ENCODE assay signal across 8 mouse cellular contexts in the genomic region with DNA sequence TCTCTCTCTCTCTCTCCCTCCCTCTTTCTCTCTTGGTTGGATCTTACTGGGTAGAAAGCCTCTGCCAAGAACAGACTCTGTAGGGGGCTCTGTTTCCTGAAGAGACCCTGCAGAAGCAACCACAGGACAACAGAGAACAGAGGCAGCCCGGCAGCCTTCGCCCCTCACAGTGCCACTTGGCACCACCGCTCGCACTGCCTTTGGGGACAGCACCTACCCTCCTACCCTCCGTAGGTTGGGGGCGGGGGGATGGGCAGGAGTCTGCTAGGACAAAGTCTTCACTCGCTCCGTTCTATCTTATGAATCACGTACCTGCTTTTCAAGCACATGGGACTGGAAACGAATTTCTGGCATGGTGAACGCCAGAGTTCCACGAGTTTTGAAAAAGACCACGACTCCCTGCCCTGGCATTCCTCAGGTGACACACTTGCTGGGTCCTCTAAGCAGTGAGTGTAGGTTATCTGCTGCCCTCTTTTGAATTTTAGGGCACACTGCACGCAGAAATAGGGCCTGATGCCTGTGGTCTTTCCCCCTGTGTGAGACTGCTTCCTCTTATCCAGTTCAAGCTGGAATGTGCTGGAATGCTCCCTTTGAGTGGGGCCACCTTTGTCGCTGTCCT. TPM values are rescaled to one million over a fixed set of nuclear protein-coding genes. Genes with fewer than 3 reads are reported as not detected.
DNase-seq lines count a peak whose midpoint lies in the region; ATAC-seq lines count a peak whose summit lies in the region.

No protein-coding gene starts in this region.

- no peaks in the 10 kb centered on the region for H3K27me3 ChIP-seq in forebrain, embryonic 14.5 days (replicated peaks; ENCODE audit: control insufficient read depth, insufficient read depth, low read length)
- no peaks in the 10 kb centered on the region for H3K27me3 ChIP-seq in hindbrain, embryonic 11.5 days (ENCODE audit: control insufficient read depth, insufficient read depth, low read length)
- H3K27me3 ChIP-seq in lung, embryonic 15.5 days: no peaks in the 10 kb centered on the region

- H3K4me3 ChIP-seq in forebrain, embryonic 14.5 days (ENCODE audit: low read depth, low read length): no peak overlapping the region
- H3K4me3 ChIP-seq in hindbrain, embryonic 11.5 days (ENCODE audit: low read depth, low read length): no peak overlapping the region
- H3K4me3 ChIP-seq in lung, embryonic 15.5 days: peak overlapping the region; percentile 30

- H3K9ac ChIP-seq in forebrain, embryonic 14.5 days (ENCODE audit: low read length): no peak overlapping the region
- no peak overlapping the region for H3K9ac ChIP-seq in hindbrain, embryonic 11.5 days (ENCODE audit: low read depth, low read length)
- no peak overlapping the region for H3K9ac ChIP-seq in lung, embryonic 15.5 days

- 4% methylated on average over 15 of the region's 15 CpGs for WGBS in forebrain, embryonic 14.5 days
- 6% methylated on average over 15 of the region's 15 CpGs for WGBS in hindbrain, embryonic 11.5 days
- WGBS in lung, embryonic 15.5 days: 6% methylated on average over 15 of the region's 15 CpGs

- no peaks in the 10 kb centered on the region for H3K36me3 ChIP-seq in forebrain, embryonic 14.5 days (ENCODE audit: control insufficient read depth, insufficient read depth, low read length)
- H3K36me3 ChIP-seq in hindbrain, embryonic 11.5 days (ENCODE audit: control insufficient read depth, insufficient read depth, low read length): no peaks in the 10 kb centered on the region
- no peaks in the 10 kb centered on the region for H3K36me3 ChIP-seq in lung, embryonic 15.5 days

- peak overlapping the region; percentile 39; the same call in 1 of the 2 replicates for H3K27ac ChIP-seq in forebrain, embryonic 14.5 days (ENCODE audit: low read depth, low read length)
- no peak overlapping the region for H3K27ac ChIP-seq in hindbrain, embryonic 11.5 days (ENCODE audit: low read depth, low read length)
- no peak overlapping the region for H3K27ac ChIP-seq in lung, embryonic 15.5 days

- peak; percentile 87 for ATAC-seq in forebrain, embryonic 14.5 days
- 0 out of 2 replicates have a peak, but pooled peaks have one; percentile 57 for ATAC-seq in hindbrain, embryonic 11.5 days (ENCODE audit: low FRiP score)
- ATAC-seq in lung, embryonic 15.5 days (ENCODE audit: borderline replicate concordance, extremely low read depth, low FRiP score, low TSS enrichment): peak; percentile 82

- H3K9me3 ChIP-seq in forebrain, embryonic 14.5 days (replicated peaks; ENCODE audit: control insufficient read depth, low read length): no peaks in the 10 kb centered on the region
- no peaks in the 10 kb centered on the region for H3K9me3 ChIP-seq in hindbrain, embryonic 11.5 days (ENCODE audit: control insufficient read depth, low read length)
- no peaks in the 10 kb centered on the region for H3K9me3 ChIP-seq in lung, embryonic 15.5 days

- peak; percentile 4 for DNase-seq in 416B (ENCODE audit: low read depth)
- peak; percentile 40 to 53 for DNase-seq in adrenal gland, postnatal 36 days
- DNase-seq in forebrain, embryonic 14.5 days (ENCODE audit: low spot score): peak; percentile 85
- peak; percentile 64 for DNase-seq in hindbrain, embryonic 11.5 days (ENCODE audit: low spot score)
- DNase-seq in layer of hippocampus, postnatal 14 days (ENCODE audit: low spot score in 2 of 2): peak; percentile 54 to 62
- DNase-seq in retina, postnatal 7 days (ENCODE audit: low read depth, low spot score): peak; percentile 39
- DNase-seq in c-Kit-positive CD71-positive TER-119-positive erythroid progenitor cells, embryonic 14.5 days (ENCODE audit: low spot score): no peak

- peak overlapping the region; percentile 28 for H3K4me2 ChIP-seq in forebrain, embryonic 14.5 days (ENCODE audit: low read length)
- peak overlapping the region; percentile 33 for H3K4me2 ChIP-seq in hindbrain, embryonic 11.5 days (replicated peaks; ENCODE audit: low read depth, low read length)
- peak overlapping the region; percentile 68 for H3K4me2 ChIP-seq in lung, embryonic 15.5 days

- peaks cover 15% of the 10 kb centered on the region for H3K4me1 ChIP-seq in forebrain, embryonic 14.5 days (ENCODE audit: control insufficient read depth, insufficient read depth, low read length)
- peaks cover 3% of the 10 kb centered on the region; the same call in 1 of the 2 replicates for H3K4me1 ChIP-seq in hindbrain, embryonic 11.5 days (replicated peaks; ENCODE audit: control insufficient read depth, insufficient read depth, low read length)
- H3K4me1 ChIP-seq in lung, embryonic 15.5 days: no peaks in the 10 kb centered on the region

RNA-seq across cellular contexts. Expression of a gene that starts 12.5 kb away (rescaled TPM):
- 1 to 10 TPM; 1.8 to 2.2 TPM for total RNA-seq in adrenal gland, postnatal 36 days (2021)
- polyA plus RNA-seq in forebrain, embryonic 14.5 days (2014; fragmentation: Nextera tagmentation; extraction: Ambion mirVana): 49.6 and 61.8 TPM in 2 replicates
- 44.7 and 53.7 TPM in 2 replicates for polyA plus RNA-seq in hindbrain, embryonic 11.5 days (2014; fragmentation: Nextera tagmentation; extraction: Ambion mirVana)
- 10 to 100 TPM; 41.2 to 44.4 TPM for total RNA-seq in layer of hippocampus, postnatal 14 days (2021)
- polyA plus RNA-seq in lung, embryonic 15.5 days (2015; fragmentation: Nextera tagmentation; extraction: Ambion mirVana): 8.3 and 9.2 TPM in 2 replicates
